Mouse (Mus musculus) adrenal gland, postnatal 10 days (tissue): ENCODE results near the gene Tgoln1. TPM values are rescaled to one million over a fixed set of nuclear protein-coding genes. Genes with fewer than 3 reads are reported as not detected.
A peak's percentile ranks its signal among the peaks of the same experiment; 100 is the strongest.

Experiments used
- DNase-seq: peaks from one replicate; pipeline ENCODE4 v3.0.0; 2021; ENCODE audit warnings: mixed read lengths
- total RNA-seq, 2 experiments: library from RNA; stranded (reverse); gene quantifications; 2 replicates each; pipeline ENCODE4 v1.2.3; 2021

The Tgoln1 gene
- total RNA-seq, 2 experiments from 2014 or later = 92.7 to 121 TPM

DNA sequence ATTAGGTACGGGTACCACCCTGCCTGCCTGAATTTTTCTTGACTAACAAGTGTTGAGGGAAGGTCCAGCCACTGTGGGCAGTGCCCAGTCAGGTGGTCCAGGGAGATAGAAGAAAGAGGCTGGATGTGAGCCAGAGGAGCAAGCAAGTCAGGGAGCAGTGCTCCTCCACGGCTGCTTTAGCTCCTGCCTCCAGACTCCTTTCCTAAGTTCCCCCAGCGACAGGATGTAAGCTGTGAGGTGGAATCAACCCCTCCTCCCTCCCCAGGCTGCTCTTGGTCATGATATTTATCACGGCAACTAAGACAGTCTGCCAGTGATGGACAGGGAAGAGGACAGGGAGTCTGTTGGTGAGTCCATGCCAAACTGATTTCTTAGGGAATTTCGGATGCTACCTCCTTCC lies 22.9 kb downstream of the Tgoln1 start:
- no peak for DNase-seq

DNA sequence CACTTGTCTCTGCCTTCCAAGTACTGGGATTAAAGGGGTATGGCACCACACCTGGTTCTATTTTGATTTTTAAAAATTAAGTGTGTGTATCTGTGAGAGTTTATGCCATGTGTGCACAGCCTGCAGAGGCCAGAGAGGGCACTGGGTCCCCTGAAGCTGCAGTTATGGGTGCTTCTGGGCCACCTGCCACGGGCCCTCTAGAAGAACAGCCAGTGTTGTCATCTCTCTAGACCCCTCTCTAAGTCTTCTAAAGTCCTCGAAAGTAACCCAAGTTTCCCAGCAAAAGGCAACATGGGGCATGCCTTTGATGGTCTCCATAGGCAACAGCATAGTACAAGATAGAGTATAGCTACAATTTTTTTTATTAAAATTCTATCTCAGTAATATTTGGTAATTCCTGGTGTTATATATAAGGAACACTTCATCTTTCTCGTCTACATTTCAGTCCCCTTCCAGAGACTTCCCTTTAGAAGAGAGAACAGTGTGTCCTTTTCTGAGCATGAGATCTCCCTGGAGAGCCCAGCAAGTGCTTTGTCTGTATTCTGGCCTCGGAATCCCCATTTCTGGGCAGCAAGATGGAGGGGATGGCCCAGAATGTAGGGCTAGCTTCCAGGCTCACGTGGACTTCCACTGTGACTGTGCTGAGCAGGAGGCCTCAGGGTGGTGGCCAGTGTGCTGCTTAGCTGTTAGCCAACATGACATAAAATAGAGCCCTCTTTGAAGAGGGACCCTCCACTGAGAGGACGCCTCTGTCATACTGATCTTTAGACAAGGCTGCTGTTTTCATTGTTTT lies 23.6 kb downstream of the Tgoln1 start:
- no peak for DNase-seq

DNA sequence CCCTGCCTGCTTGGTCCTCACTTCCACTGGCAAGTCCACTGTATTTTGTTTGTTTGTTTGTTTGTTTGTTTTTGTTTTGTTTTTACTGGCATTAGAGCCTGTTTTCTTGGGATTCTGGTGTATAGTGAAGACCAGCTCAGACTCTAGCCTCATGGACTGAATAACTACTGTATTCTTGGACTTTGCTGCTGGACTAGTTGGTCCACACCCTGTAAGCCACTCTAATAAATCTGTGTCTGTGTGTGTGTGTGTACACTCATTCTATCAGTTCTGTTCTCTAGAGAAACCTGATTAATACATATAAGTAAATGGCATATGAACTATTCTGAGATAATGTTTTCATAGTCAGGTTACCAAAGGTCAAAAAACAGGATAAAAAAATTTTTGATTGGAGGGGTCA lies 26.7 kb downstream of the Tgoln1 start:
- DNase-seq = no peak

DNA sequence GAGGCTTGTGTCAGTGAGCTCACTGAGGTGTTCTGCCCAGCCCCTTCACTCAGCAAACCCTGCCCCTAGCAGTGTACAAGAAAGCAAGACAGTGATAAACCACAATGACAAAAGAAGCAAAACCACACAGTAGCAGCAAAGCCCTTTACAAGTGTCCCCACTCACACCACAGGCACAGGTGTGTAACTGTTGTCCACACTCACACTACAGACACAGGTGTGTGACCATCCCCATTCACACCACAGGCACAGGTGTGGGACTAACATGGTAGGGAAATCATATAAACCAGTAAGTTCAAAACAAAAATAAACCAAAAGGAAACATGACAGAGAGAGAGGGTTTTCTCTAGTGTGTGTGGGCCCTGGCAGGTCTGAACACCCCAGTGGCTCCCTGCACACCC lies 28.5 kb downstream of the Tgoln1 start:
- no peak for DNase-seq

DNA sequence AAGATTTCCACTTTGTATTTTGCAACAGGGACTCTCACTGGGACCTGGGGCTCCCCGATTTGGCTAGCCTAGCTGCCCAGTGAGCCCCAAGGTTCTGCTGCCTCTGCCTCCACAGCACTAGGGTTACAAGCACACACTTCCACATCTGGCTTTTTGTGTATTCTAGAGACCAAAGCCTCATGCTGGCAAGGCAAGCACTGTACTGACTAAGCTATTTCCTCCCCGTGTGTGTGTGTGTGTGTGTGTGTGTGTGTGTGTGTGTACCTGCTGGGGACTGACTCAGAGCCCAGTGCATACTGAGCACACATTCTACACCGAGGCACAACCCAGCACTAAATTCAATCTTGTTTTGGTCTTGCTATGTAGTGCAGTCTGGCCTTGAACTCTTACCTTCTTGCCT lies 30.1 kb downstream of the Tgoln1 start:
- no peak for DNase-seq

DNA sequence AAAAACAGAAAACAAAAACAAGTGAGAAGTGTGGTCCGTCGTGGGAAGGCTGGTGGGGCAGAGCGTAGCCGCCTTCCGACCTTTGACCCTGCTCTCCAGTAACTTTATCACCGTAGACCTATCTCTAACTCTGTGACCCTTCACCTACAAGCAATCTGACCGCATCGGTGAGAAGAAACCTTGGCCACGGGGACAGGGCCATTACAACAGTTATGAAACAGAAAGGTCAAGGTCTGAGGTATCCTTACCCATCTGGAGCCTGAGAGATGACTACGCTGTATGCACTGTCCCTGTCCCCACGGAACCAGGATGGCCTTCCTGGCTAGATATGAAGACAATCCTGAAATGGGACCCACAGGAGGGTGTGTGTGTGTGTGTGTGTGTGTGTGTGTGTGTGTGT lies 32.6 kb downstream of the Tgoln1 start:
- no peak for DNase-seq

DNA sequence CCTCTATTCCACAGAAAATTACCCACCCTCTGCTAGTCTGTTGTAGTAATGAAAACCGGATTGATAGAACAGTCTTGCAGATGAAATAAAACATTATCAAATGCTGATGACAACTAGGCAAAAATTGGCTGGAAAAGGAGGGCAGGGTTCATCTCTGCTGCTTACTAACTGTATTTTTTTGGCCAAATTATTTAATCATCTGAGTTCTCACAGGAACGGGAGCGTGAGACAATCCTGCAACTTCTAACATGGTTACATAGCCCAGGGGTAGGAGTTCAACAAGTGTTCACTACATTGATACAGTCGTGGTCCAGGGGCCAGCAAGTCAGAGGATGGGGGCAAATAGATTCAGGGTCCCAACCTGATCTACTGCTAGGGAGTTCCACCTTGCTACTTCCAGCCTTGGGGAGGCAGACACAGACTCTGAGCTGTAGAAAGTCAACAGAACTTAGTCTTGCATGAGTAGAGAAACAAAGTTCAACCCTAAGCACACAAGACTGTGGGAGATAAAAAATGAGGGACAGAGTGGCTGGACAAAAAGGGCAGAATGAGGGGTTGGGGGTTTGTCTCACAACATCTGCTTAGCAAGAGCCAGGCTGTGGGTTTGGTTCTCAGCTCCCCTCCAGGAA lies 33.5 kb downstream of the Tgoln1 start:
- DNase-seq = no peak

DNA sequence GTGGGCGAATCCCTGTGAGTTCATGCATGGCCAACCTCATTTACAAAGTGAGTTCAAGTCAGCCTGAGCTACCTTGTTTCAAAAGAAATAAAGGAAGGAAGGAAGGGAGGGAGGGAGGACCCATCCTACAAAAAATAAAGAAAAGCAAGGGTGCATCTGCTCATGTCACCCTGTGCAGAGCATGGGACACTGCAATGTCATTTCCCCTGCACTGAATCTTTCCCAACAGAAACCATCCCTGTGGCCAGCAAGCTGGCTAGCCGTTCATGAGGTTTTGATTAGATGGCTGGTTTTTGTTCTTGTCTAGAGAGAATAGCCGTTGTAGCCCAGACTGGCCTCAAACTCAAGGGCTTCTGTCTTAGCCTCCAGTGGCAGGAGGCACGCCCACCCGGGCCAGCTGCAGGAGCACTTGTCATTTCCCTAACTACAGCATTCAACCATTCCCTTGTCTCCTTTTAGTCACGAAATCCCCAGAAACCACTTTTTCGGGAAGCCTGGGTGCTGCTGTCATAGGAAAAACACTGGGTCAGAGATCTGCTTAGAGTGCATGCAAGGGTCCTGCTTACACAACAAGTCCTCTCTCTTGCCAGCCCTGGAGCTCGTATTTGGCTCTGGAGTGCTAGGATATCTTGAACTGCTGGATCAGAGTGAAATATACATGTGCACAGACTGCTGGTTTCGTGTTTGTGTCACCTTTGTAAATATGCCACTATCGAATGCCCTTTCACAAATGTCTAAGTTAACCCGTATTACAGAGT lies 35.0 kb downstream of the Tgoln1 start:
- DNase-seq = no peak

DNA sequence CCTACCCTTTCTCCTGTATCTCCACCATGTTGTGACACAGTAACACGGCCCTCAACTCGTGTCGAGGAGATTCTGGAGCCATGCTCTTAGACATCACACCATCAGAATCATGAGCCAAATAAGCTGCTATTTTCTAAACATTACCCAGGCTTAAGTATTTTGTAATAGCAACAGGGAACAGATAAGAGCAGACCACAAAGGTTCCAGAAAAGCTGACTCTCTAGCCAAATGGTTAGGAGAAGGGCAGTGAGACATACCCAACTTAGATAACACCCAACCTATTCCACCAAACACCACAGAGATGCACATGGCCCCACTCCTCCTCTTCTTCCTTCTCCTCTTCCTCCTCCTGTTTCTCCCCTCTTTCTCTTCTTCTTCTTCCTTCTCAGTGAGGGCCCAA lies 40.8 kb downstream of the Tgoln1 start:
- DNase-seq = no peak

DNA sequence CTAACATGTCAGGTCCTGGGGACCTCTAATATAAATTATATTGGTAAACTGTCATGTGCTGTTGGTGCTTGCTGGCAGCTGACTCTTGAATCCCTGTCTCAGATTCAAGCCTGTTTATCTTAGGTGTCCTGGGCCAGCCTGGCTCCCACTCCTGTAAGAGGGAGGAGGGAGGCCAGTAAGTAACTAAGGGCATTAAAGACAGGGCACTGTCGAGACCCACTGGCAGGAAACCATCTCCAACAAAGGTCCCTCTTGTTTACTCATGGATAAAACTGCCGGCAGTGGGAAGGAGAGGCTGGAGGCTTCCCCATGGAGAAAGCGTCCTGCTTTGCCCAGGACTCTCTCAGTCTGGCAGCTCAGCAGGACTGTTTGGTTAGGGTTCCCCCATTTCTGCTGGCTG lies 45.0 kb downstream of the Tgoln1 start:
- DNase-seq = no peak

DNA sequence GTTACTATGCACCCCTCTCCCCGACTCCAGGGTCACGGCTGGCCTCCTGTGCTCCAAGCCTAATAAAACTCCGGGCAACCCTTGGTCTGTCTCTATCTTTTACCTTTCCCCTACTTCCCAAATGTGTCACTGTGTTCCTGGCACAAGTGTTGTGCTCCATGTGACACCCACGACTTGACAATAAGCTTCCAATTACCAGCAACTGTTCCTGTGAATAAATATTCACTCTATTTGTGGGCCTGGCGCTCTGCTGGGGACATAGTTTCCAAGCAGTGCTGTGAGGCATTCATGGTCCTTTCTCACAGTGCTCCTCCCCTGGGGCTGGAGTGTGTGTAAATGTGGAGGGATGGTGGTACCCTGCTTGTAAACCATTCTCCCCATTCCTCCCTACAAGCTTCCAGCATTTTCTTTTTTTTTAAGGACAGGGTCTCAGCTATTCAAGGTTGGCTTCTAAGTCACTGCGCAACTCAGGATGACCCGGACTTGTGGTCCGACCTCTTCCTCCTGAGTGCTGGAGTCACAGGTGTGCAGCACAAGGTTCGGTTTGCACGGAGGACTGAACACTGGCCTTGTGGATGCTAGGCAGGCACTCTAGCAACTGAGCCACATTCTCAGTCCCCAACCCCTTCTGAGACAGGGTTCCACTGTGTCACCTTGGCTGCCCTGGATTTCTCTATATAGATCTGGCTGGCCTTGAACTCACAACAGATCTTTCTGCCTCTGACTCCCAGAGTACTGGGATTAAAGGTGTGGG lies 46.0 kb downstream of the Tgoln1 start:
- DNase-seq = no peak

DNA sequence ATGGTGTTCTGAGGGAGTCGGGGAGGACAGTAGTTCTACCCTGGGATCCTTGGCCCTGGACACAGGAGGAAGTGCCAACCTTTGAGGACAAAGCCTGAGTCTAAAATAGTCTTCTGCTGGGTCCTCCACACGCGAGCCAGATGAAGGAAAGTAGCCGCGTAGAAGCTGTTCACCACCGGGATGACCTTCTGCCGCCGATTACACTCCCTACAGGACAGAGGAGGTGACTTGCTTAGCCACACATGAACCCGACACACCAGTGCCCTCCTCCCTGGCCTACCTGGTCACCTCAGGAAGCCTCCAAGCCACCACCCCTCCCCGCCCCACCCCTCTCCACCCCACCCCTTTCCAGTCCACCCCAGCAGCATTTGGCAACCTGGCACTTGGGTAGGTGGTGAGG lies 48.1 kb downstream of the Tgoln1 start:
- no peak for DNase-seq

DNA sequence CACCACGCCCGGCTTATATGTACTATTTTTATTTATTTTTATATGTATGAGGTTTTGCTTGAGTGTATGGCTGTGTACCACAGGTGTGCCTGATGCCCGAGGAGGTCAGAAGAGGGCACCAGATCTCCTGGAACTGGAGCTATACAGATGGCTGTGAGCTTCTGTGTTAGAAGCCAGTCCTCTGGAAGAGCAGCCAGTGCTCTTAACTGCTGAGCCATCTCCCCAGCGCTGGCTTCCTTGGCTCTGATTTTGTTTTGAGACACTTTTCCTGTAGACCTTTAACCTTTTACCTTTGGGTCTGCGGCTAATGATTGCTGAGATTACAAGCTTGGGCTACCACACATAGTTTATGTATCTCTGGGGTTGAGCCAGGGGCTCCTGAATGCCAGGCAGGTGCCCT lies 49.3 kb downstream of the Tgoln1 start:
- DNase-seq = no peak

DNA sequence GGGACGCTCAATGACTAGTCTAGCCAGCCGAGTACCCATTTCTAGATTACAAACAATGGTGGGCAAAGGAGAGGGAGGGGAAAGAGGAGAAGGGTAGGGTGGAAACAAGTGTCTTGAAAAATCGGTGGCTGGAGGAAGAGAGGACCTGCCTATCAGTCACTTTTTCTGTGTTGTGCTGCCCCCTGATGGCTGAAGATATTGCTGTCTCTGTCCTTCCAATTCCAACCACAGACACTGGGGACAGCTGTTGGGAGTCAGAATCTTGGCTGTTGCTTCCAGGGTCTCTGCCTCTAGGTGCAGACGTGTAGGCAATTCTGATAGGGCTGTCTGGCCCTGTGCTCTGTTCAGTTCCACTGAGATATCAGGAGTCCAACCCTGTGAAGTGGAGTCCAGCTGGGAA lies 50.8 kb downstream of the Tgoln1 start:
- peak; percentile 92 for DNase-seq

DNA sequence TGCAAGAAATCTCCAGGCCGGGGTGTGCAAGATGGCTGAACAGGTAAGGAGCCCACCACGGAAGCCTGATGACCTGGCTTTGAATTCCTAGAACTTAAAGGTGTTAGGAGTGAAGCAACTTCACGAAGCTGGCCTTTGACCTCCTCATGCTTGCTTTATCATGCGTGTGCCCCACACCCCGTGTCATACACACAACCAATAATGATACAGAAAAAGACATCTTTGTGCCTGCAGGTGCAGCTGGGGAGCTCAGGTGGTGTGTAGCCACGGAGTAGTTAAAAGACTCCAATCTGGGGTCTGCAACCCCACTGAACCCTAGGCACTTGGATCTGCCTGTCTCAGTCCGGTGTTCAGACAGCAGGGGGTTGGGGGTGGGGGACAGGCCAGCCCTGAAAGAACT lies 51.3 kb downstream of the Tgoln1 start:
- DNase-seq = no peak

DNA sequence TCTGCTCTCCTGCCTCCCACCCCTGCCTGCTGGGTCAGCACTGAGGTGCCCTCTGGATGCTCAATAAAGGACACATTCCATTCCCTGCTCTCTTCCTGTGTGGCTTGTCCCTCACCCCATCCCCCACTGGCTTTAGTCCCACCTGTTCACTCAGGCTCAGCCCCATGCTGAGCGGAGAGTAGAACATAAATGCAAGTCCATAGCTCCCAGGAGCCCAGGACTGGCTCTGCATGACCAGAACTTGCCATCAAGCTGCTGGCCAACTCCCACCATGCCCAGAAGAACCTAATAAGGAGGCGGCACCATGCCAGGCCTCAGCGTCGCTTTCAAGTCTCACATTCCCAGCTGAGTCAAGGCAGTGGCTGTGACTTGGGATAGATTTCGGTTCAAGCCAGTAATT lies 53.9 kb downstream of the Tgoln1 start:
- no peak for DNase-seq

DNA sequence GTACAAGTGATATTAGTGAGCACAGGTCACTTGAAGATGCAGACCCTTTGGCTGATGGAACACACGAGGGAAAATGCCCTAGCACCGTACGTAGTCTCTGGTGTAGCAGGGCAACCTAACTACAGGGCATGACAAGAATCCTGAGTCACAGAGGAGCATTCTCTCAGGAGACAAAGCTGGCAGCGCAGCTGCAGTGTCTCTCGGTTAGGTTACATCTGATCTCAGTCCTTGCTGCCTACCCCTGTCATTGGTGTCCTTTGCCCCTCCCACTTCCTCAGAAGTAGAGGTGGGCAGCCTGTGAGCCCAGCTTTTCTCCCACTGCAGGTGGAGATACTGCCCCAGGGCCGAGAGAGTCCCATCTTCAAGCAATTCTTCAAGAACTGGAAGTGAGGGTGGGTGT lies 54.3 kb downstream of the Tgoln1 start:
- DNase-seq = no peak

DNA sequence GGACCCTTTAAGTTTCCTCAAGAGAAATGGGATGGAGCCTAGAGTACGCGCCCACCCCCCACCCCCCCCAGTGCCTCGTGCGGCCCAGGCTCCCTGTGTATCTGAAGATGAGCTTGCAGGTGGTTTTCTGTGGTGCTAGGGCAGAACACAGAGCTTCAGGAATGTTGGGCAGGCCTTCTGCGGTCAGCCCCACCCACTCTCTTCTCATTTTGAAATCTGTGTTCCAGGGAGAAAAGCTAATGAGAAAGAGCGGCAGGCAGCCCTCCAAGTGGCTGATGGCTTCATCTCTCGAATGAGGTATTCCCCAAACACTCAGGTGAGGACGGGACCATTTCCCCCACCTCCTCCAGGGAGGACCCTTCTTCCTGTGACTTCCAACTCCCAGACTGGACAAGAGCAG lies 56.0 kb downstream of the Tgoln1 start:
- no peak for DNase-seq
